Mouse (Mus musculus): Measurements from ENCODE around the gene Hacd3. TPM values are rescaled to one million over a fixed set of nuclear protein-coding genes. Genes with fewer than 3 reads are reported as not detected.

Gene Hacd3
- polyA plus RNA-seq, 1 experiment = 0.27 TPM

DNA sequence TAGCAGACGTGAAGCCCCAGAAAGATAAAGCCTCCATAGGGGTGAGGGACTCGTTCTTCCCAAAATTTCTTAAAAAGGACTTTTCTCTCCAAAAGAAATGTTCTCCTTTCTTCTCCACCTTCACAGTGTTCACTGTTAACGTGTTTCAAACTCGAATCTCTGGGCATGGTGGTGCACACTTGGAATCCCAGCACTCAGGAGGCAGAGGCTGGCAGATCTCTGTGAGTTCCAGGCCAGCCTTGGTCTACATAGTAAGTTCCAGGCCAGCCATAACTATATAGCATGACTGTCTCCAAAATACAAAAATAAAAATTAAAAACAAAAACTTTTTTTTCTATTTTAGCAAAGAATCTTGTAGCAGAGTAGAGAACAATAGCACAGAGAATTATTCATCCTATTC, 1.4 kb downstream of the Hacd3 start:
- TF ChIP-seq TAL1 (IDR thresholded peaks at IDR 0.05; ENCODE audit: low read length) (no peak), GATA1 (IDR thresholded peaks at IDR 0.05; ENCODE audit: low read length) (no peak)
- peak overlapping the region; percentile 89 for H3K4me3 ChIP-seq (replicated peaks)
- H3K4me1 ChIP-seq (ENCODE audit: control insufficient read depth) = peaks cover 75% of the 10 kb centered on the region

DNA sequence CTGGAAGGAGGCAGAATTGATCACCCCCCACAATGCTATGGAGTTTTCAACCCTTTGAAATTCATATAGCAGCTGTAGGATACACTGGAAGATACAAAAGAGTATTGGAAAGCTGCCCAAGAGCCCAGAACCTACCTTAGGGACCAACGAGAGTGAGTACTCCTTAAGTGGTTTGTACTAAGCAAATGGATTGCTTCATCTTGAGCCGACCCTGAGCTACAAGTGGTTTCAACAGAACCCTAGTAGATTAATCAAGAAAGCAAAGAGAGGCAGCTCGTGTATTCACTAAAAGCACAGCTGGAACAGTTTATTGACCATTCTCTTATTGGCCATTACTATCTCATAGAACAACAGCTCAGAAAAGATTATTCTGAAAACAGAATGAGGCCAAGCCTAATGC, 2.3 kb downstream of the Hacd3 start:
- no peaks in the 10 kb centered on the region for H3K9me3 ChIP-seq (ENCODE audit: control insufficient read depth, low read length)
- H3K4me1 ChIP-seq (ENCODE audit: control insufficient read depth) = peaks cover 77% of the 10 kb centered on the region
- H3K27me3 ChIP-seq (ENCODE audit: control insufficient read depth) = no peaks in the 10 kb centered on the region
- no peak for TF ChIP-seq GATA1 (IDR thresholded peaks at IDR 0.05; ENCODE audit: low read length)
- no peak for TF ChIP-seq TAL1 (IDR thresholded peaks at IDR 0.05; ENCODE audit: low read length)
- peaks cover 22% of the 10 kb centered on the region for H3K36me3 ChIP-seq (ENCODE audit: control insufficient read depth)
- peak overlapping the region; percentile 89 for H3K4me3 ChIP-seq (replicated peaks)

More for the DNA sequence above, 1.4 kb downstream of the Hacd3 start:
- Histone ChIP-seq H3K36me3 (ENCODE audit: control insufficient read depth) (peaks cover 21% of the 10 kb centered on the region), H3K9me3 (ENCODE audit: control insufficient read depth, low read length) (0 out of 2 replicates have a peak, but pooled peaks cover under 1% of the 10 kb centered on the region), H3K27me3 (ENCODE audit: control insufficient read depth) (no peaks in the 10 kb centered on the region)

DNA sequence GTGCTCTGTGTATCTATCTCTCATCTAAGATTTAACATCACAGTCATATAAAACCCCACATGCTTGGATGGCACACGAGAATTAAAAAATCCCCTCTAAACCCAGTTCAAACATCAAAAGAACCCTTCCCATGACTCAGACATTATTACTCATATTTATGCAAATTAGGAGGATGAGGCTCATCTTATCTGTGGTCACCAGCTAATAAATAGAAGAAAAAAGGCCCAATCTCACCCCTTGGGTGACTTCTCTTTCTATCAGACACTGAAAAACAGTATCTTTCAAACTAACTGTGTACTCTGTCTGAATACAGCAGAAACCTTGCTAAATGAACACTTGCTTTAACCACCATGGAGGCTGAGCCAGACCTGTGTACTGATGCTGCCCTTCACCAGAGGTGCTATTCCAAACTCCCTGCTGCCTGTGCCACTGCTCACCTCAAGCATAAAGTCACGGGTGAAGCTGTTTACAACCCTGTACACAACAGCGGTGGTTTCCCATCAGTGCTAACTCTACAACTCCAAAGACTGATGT, 2.8 kb downstream of the Hacd3 start:
- H3K4me3 ChIP-seq (replicated peaks) = peak overlapping the region; percentile 89
- no peak for TF ChIP-seq GATA1 (IDR thresholded peaks at IDR 0.05; ENCODE audit: low read length)
- TF ChIP-seq TAL1 (IDR thresholded peaks at IDR 0.05; ENCODE audit: low read length) = no peak
- H3K4me1 ChIP-seq (ENCODE audit: control insufficient read depth) = peaks cover 77% of the 10 kb centered on the region
- peaks cover 22% of the 10 kb centered on the region for H3K36me3 ChIP-seq (ENCODE audit: control insufficient read depth)
- H3K27me3 ChIP-seq (ENCODE audit: control insufficient read depth) = no peaks in the 10 kb centered on the region
- no peaks in the 10 kb centered on the region for H3K9me3 ChIP-seq (ENCODE audit: control insufficient read depth, low read length)

DNA sequence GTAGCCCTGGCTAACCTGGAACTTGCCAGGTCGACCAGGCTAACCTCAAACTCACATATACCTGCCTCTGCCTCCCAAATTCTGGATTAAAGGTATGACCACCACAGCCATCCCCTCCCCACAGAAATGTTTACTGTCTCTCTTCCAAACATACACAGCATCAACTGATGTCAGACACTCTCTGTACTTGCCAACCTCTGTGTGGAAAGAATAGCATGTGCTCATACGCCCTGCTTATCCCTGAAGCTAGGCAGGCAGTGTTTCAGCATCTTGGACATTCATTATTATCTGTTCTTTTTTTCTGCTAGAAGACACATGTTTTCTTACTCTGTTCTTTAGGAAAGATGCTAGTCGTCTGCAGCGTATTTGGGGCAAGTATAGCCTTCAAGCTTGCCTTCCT, 3.6 kb downstream of the Hacd3 start:
- Histone ChIP-seq H3K4me3 (replicated peaks) (no peak overlapping the region), H3K9me3 (ENCODE audit: control insufficient read depth, low read length) (no peaks in the 10 kb centered on the region), H3K27me3 (ENCODE audit: control insufficient read depth) (no peaks in the 10 kb centered on the region), H3K36me3 (ENCODE audit: control insufficient read depth) (peaks cover 22% of the 10 kb centered on the region), H3K4me1 (ENCODE audit: control insufficient read depth) (peaks cover 75% of the 10 kb centered on the region)
- TF ChIP-seq GATA1 (IDR thresholded peaks at IDR 0.05; ENCODE audit: low read length) = no peak
- TF ChIP-seq TAL1 (IDR thresholded peaks at IDR 0.05; ENCODE audit: low read length) = no peak

DNA sequence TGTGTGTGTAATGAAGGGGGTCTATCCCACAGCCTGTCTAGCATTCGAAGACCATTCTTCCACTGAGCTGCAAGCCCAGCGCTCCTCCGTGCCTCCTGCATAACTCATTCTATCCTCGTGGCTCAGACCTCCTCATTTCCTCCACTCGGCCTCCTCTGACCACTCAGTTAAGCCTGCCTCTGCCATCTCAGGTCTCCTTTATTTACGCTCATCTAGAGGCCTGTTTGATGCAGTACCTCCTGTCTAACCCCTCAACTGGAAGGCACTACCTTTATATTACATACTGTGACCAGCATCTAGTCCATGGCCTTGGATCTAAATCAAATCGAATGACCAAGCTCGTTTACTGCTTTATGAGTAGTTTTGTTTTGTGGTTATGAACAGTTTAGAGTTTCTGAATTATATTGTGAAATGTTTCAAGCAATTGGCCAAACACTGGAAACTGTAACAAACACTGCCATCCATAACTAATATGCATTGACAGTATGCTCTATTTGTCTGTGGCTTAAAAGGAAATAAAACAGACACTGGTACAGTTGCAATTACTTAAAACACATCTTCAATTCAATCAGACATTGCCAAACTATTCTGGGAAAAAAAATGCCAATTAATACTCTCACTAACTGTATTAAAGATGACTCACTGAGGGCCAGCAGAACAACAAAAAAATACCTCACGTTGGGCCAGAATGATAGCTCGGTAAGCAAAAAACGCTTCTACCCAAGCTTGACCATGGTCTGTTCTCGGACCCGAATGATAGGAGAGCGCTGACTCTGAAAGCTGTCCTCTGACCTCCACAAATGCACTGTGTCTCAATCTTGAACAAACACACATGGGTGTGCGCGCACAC, 4.3 kb downstream of the Hacd3 start:
- no peaks in the 10 kb centered on the region for H3K9me3 ChIP-seq (ENCODE audit: control insufficient read depth, low read length)
- no peak for TF ChIP-seq TAL1 (IDR thresholded peaks at IDR 0.05; ENCODE audit: low read length)
- no peak for TF ChIP-seq GATA1 (IDR thresholded peaks at IDR 0.05; ENCODE audit: low read length)
- no peak overlapping the region for H3K4me3 ChIP-seq (replicated peaks)
- peaks cover 68% of the 10 kb centered on the region for H3K4me1 ChIP-seq (ENCODE audit: control insufficient read depth)
- H3K36me3 ChIP-seq (ENCODE audit: control insufficient read depth) = peaks cover 22% of the 10 kb centered on the region
- H3K27me3 ChIP-seq (ENCODE audit: control insufficient read depth) = no peaks in the 10 kb centered on the region

DNA sequence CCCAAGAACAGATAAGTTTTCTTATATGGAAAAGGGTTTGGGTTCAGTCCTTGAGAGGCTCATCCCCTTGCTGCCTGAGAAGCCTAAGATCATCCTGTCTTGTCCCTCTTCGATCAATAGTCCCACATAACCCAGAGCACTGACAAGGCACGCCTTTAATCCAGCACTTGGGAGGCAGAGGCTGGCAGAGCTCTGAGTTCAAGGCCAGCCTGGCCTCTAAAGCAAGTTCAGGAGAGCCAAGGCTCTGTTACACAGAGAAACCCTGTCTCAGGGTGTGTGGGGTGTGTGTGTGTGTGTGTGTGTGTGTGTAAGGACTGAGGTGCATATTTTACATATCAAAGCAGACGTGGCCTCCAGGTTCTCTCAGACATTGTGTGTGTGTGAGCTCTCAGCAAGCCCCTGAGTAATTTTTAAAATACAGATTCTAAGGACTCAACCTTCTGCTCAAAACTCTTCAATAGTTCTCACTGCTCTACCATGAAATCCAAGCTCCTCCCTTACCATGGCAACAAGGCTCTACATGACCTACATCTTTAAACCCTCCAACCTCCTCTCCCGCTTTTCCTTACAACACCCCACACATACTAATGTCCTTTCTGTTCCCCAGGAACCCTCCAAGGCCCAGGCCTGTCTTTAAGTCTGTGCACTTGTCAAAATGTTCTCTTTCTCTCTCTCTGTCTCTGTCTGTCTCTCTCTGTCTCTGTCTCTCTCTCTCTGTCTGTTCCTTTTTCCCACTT, 5.1 kb downstream of the Hacd3 start:
- Histone ChIP-seq H3K4me3 (replicated peaks) (no peak overlapping the region), H3K27me3 (ENCODE audit: control insufficient read depth) (no peaks in the 10 kb centered on the region), H3K36me3 (ENCODE audit: control insufficient read depth) (peaks cover 22% of the 10 kb centered on the region), H3K4me1 (ENCODE audit: control insufficient read depth) (peaks cover 62% of the 10 kb centered on the region), H3K9me3 (ENCODE audit: control insufficient read depth, low read length) (no peaks in the 10 kb centered on the region)
- TF ChIP-seq TAL1 (IDR thresholded peaks at IDR 0.05; ENCODE audit: low read length) (no peak), GATA1 (IDR thresholded peaks at IDR 0.05; ENCODE audit: low read length) (no peak)

DNA sequence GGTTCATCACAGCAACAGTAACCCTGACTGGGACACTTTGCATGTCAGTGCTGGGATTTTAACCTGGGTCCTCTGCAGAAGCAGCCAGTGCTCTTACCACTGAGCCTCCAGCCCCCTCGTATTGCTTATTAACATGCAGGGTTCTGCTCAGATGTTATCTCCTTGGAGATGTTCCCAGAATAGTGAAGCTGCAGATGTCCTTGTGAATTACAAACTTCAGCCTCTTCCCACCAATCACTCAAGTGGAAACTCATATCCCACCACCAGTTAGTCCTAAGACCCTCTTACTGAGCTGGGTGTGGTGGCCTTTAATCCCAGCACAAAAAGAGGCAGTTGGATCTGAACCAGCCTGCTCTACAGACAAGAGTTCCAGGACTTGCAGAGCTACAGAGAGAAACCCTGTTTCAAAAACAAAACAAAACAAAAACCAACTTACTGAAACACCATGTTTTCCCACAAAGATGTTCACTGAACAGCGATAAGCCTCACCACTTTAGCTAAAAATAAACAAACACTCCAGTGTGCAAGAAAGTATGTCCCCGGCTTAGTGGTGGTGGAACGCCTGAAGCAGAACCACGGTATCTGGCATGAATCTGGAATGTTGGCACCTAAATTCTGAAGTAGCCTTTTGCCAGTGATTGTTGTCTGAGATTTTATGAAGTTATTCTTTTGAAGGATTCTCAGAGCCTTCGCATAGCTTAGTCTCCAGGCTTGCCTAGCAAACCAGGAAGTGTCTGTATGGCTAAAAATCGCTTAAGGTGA, 5.9 kb downstream of the Hacd3 start:
- no peaks in the 10 kb centered on the region for H3K9me3 ChIP-seq (ENCODE audit: control insufficient read depth, low read length)
- no peak for TF ChIP-seq TAL1 (IDR thresholded peaks at IDR 0.05; ENCODE audit: low read length)
- no peak for TF ChIP-seq GATA1 (IDR thresholded peaks at IDR 0.05; ENCODE audit: low read length)
- peaks cover 55% of the 10 kb centered on the region for H3K4me1 ChIP-seq (ENCODE audit: control insufficient read depth)

DNA sequence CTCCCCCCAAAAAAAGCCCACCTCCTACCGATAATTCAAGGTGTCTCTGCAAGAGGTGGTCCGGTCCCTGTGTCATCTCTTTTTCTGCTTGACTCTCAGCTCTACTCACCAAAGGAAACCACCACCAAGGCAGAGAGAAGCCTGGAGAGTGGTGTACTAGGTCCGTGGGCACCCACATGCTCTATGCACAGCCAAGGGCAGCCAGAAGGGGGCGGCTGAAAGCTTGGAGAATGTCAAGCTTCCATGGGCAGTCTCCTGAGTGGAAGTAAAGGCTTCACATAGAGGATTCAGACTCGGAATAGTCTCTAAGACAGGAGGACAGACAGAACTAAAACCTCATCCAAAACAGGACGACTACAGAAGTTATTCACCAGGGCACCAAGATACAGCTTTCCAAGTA, 10.2 kb downstream of the Hacd3 start:
- Histone ChIP-seq H3K27me3 (ENCODE audit: control insufficient read depth) (no peaks in the 10 kb centered on the region), H3K9me3 (ENCODE audit: control insufficient read depth, low read length) (no peaks in the 10 kb centered on the region), H3K4me3 (replicated peaks) (no peak overlapping the region), H3K36me3 (ENCODE audit: control insufficient read depth) (peaks cover 43% of the 10 kb centered on the region), H3K4me1 (ENCODE audit: control insufficient read depth) (peaks cover 21% of the 10 kb centered on the region)
- no peak for TF ChIP-seq GATA1 (IDR thresholded peaks at IDR 0.05; ENCODE audit: low read length)
- TF ChIP-seq TAL1 (IDR thresholded peaks at IDR 0.05; ENCODE audit: low read length) = no peak

More for the DNA sequence above, 5.9 kb downstream of the Hacd3 start:
- no peaks in the 10 kb centered on the region for H3K27me3 ChIP-seq (ENCODE audit: control insufficient read depth)
- H3K4me3 ChIP-seq (replicated peaks) = no peak overlapping the region
- peaks cover 26% of the 10 kb centered on the region for H3K36me3 ChIP-seq (ENCODE audit: control insufficient read depth)
